Comparison of ENCODE assay signal across 10 mouse cellular contexts in genomic region chr5:115482390-115483265, GRCm38 (mm10). TPM values are rescaled to one million over a fixed set of nuclear protein-coding genes. Genes with fewer than 3 reads are reported as not detected.
DNase-seq lines count a peak whose midpoint lies in the region; ATAC-seq lines count a peak whose summit lies in the region.
"Had no signal": no experiment of that assay in that cellular context is flagged by ENCODE, and none has a peak within 500 bp of the region (broad histone marks: within the 10 kb centered on the region; RNA-seq: fewer than 3 reads in every experiment).

No protein-coding gene starts in this region.

- no peak overlapping the region for H3K9ac ChIP-seq in lung, embryonic 15.5 days
- peak overlapping the region; percentile 23; the same call in 1 of the 2 replicates for H3K9ac ChIP-seq in intestine, embryonic 16.5 days (ENCODE audit: low read depth, low read length)
- no peak overlapping the region for H3K9ac ChIP-seq in stomach, embryonic 15.5 days

- 38% methylated on average over 38 of the region's 38 CpGs for WGBS in lung, embryonic 15.5 days
- WGBS in intestine, embryonic 16.5 days: 53% methylated on average over 38 of the region's 38 CpGs
- 52% methylated on average over 38 of the region's 38 CpGs for WGBS in stomach, embryonic 15.5 days

- no peak overlapping the region for H3K4me3 ChIP-seq in lung, embryonic 15.5 days
- no peak overlapping the region for H3K4me3 ChIP-seq in intestine, embryonic 16.5 days (ENCODE audit: low read length)
- no peak overlapping the region for H3K4me3 ChIP-seq in stomach, embryonic 15.5 days (replicated peaks)

- H3K4me2 ChIP-seq in lung, embryonic 15.5 days: peak overlapping the region; percentile 28
- H3K4me2 ChIP-seq in intestine, embryonic 16.5 days (ENCODE audit: low read depth, low read length): no peak overlapping the region
- H3K4me2 ChIP-seq in stomach, embryonic 15.5 days: 0 out of 2 replicates have a peak overlapping the region, but pooled peaks have one; percentile 23

- no peaks in the 10 kb centered on the region for H3K27me3 ChIP-seq in lung, embryonic 15.5 days
- H3K27me3 ChIP-seq in intestine, embryonic 16.5 days (replicated peaks; ENCODE audit: control insufficient read depth, insufficient read depth, low read length): no peaks in the 10 kb centered on the region
- no peaks in the 10 kb centered on the region for H3K27me3 ChIP-seq in stomach, embryonic 15.5 days (replicated peaks)

- H3K4me1 ChIP-seq in lung, embryonic 15.5 days: peaks cover 17% of the 10 kb centered on the region
- peaks cover 4% of the 10 kb centered on the region for H3K4me1 ChIP-seq in intestine, embryonic 16.5 days (ENCODE audit: control insufficient read depth, insufficient read depth, low read length)
- 0 out of 2 replicates have a peak, but pooled peaks cover 16% of the 10 kb centered on the region for H3K4me1 ChIP-seq in stomach, embryonic 15.5 days

- H3K27ac ChIP-seq in lung, embryonic 15.5 days: no peak overlapping the region
- no peak overlapping the region for H3K27ac ChIP-seq in intestine, embryonic 16.5 days (ENCODE audit: low read length)
- H3K27ac ChIP-seq in stomach, embryonic 15.5 days: no peak overlapping the region

- ATAC-seq in lung, embryonic 15.5 days (ENCODE audit: borderline replicate concordance, extremely low read depth, low FRiP score, low TSS enrichment): no peak
- no peak for ATAC-seq in intestine, embryonic 16.5 days
- ATAC-seq in stomach, embryonic 15.5 days (ENCODE audit: insufficient read depth, low FRiP score, low read depth): no peak
- no peak for ATAC-seq in activated CD4-positive, CD25-positive, alpha-beta regulatory T cell, adult 4 months

- no peaks in the 10 kb centered on the region for H3K9me3 ChIP-seq in lung, embryonic 15.5 days
- no peaks in the 10 kb centered on the region for H3K9me3 ChIP-seq in intestine, embryonic 16.5 days (ENCODE audit: control insufficient read depth, low read length)
- H3K9me3 ChIP-seq in stomach, embryonic 15.5 days: no peaks in the 10 kb centered on the region

- peak; percentile 35 for DNase-seq in cerebellum, adult 11 months
- DNase-seq in cerebellum, postnatal 10 days: no peak
- DNase-seq in lung, postnatal 14 days: no peak
- DNase-seq in kidney, adult 8-10 months: no peak
- DNase-seq: heart, postnatal 36 days; thymus, adult 18-20 months had no signal

- no peaks in the 10 kb centered on the region for H3K36me3 ChIP-seq in lung, embryonic 15.5 days
- no peaks in the 10 kb centered on the region for H3K36me3 ChIP-seq in intestine, embryonic 16.5 days (ENCODE audit: control insufficient read depth, insufficient read depth, low read length)
- H3K36me3 ChIP-seq in stomach, embryonic 15.5 days: 0 out of 2 replicates have a peak, but pooled peaks cover 6% of the 10 kb centered on the region

RNA-seq across cellular contexts. Expression of gene Sirt4, which starts 1.9 kb away (rescaled TPM):
- polyA plus RNA-seq in lung, embryonic 15.5 days (2015; fragmentation: Nextera tagmentation; extraction: Ambion mirVana): 27.2 and 30.4 TPM in 2 replicates
- 20.4 and 23.1 TPM in 2 replicates for polyA plus RNA-seq in intestine, embryonic 16.5 days (2015; fragmentation: Nextera tagmentation; extraction: Ambion mirVana)
- polyA plus RNA-seq in stomach, embryonic 15.5 days (2015; fragmentation: Nextera tagmentation; extraction: Ambion mirVana): 21.7 and 26.6 TPM in 2 replicates
- polyA plus RNA-seq in activated CD4-positive, CD25-positive, alpha-beta regulatory T cell, adult 4 months (2017; shearing (Covaris generic)): 10 to 100 TPM; 10.4 to 14.9 TPM

RNA-seq across cellular contexts. Expression of gene Pla2g1b, which starts 16.6 kb away (rescaled TPM):
- polyA plus RNA-seq in lung, embryonic 15.5 days (2015; fragmentation: Nextera tagmentation; extraction: Ambion mirVana): 4.7 and 7.0 TPM in 2 replicates
- 1.2 and 1.3 TPM in 2 replicates for polyA plus RNA-seq in intestine, embryonic 16.5 days (2015; fragmentation: Nextera tagmentation; extraction: Ambion mirVana)
- polyA plus RNA-seq in stomach, embryonic 15.5 days (2015; fragmentation: Nextera tagmentation; extraction: Ambion mirVana): 12.0 and 15.4 TPM in 2 replicates
- polyA plus RNA-seq in activated CD4-positive, CD25-positive, alpha-beta regulatory T cell, adult 4 months (2017; shearing (Covaris generic)): not detected

RNA-seq across cellular contexts. Expression of gene Pxn, which starts 23.8 kb away (rescaled TPM):
- polyA plus RNA-seq in lung, embryonic 15.5 days (2015; fragmentation: Nextera tagmentation; extraction: Ambion mirVana): 57.1 and 58.6 TPM in 2 replicates
- 71.9 and 88.2 TPM in 2 replicates for polyA plus RNA-seq in intestine, embryonic 16.5 days (2015; fragmentation: Nextera tagmentation; extraction: Ambion mirVana)
- polyA plus RNA-seq in stomach, embryonic 15.5 days (2015; fragmentation: Nextera tagmentation; extraction: Ambion mirVana): 37.0 and 43.0 TPM in 2 replicates
- polyA plus RNA-seq in activated CD4-positive, CD25-positive, alpha-beta regulatory T cell, adult 4 months (2017; shearing (Covaris generic)): 10 to 100 TPM; 14.5 to 21.0 TPM

RNA-seq across cellular contexts. Expression of gene Msi1, which starts 53.2 kb away (rescaled TPM):
- polyA plus RNA-seq in lung, embryonic 15.5 days (2015; fragmentation: Nextera tagmentation; extraction: Ambion mirVana): 9.4 and 9.7 TPM in 2 replicates
- polyA plus RNA-seq in intestine, embryonic 16.5 days (2015; fragmentation: Nextera tagmentation; extraction: Ambion mirVana): 3.0 and 4.5 TPM in 2 replicates
- 8.0 and 8.3 TPM in 2 replicates for polyA plus RNA-seq in stomach, embryonic 15.5 days (2015; fragmentation: Nextera tagmentation; extraction: Ambion mirVana)
- not detected for polyA plus RNA-seq in activated CD4-positive, CD25-positive, alpha-beta regulatory T cell, adult 4 months (2017; shearing (Covaris generic))
